Mouse (Mus musculus): Measurements from ENCODE around the gene Osbpl8. TPM values are rescaled to one million over a fixed set of nuclear protein-coding genes. Genes with fewer than 3 reads are reported as not detected.

Gene Osbpl8
- polyA plus RNA-seq, 1 experiment = 1.1 TPM

DNA sequence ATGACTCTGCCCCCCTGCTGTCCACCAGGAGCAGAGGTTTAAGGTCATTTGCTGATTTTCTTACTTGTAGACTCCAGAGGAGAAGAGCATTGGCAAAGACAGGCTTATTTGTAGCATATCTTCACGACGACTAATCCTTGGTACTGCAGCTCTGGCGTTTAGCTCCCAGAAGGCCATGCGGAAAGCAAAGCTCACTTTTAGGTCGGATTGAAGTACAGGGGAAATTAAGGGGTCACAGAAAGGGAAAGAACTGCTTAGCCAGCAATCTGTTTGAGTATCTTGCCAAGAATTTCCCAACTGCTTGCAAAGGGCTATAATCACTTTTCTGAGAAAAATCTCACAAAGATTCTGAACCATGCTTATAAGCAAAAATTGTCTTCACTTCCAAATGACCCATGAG lies 14.8 kb upstream of the Osbpl8 start:
- H3K27me3 ChIP-seq (ENCODE audit: control insufficient read depth, insufficient read depth, low read length) = no peaks in the 10 kb centered on the region
- 57% methylated on average over 5 of the region's 5 CpGs for WGBS
- no peaks in the 10 kb centered on the region for H3K36me3 ChIP-seq (ENCODE audit: control insufficient read depth, insufficient read depth, low read length)

DNA sequence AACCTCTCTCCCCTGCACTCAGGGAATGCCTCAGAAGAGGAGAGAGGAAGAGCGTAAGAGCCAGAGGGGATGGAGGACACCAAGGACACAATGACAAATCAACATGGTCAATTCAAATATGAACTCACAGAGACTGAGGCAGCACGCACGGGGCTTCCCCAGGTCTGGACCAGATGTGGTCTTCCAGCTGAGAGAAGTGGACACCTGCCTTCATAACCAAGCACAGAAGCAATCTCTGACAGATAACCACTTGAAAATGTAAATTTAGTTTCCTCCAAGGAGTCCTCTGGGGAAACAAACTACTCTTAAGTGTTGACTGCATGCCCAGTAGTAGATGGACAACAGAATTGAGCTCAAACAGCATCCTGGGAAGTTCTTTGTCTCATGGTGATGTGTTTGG lies 9.5 kb upstream of the Osbpl8 start:
- no peak for TF ChIP-seq CTCF (IDR thresholded peaks at IDR 0.05; ENCODE audit: extremely low read depth, insufficient read length, insufficient replicate concordance, low read depth, low read length)
- Histone ChIP-seq H3K4me1 (ENCODE audit: control insufficient read depth, insufficient read depth, insufficient read length, low read length) (peaks cover 4% of the 10 kb centered on the region; the same call in 1 of the 2 replicates), H3K4me3 (ENCODE audit: low read depth, low read length) (no peak overlapping the region), H3K27me3 (ENCODE audit: control insufficient read depth, insufficient read depth, low read length) (no peaks in the 10 kb centered on the region), H3K36me3 (ENCODE audit: control insufficient read depth, insufficient read depth, low read length) (no peaks in the 10 kb centered on the region), H3K27ac (ENCODE audit: insufficient read depth, low read depth, low read length) (no peak overlapping the region)
- 70% methylated on average over 3 of the region's 3 CpGs for WGBS

More for the DNA sequence above, 14.8 kb upstream of the Osbpl8 start:
- no peak overlapping the region for H3K4me3 ChIP-seq (ENCODE audit: low read depth, low read length)
- TF ChIP-seq CTCF (IDR thresholded peaks at IDR 0.05; ENCODE audit: extremely low read depth, insufficient read length, insufficient replicate concordance, low read depth, low read length) (no peak), POLR2A (IDR thresholded peaks at IDR 0.05; ENCODE audit: low read depth, low read length) (no peak)
- no peaks in the 10 kb centered on the region for H3K4me1 ChIP-seq (ENCODE audit: control insufficient read depth, insufficient read depth, insufficient read length, low read length)
- H3K27ac ChIP-seq (ENCODE audit: insufficient read depth, low read depth, low read length) = no peak overlapping the region

DNA sequence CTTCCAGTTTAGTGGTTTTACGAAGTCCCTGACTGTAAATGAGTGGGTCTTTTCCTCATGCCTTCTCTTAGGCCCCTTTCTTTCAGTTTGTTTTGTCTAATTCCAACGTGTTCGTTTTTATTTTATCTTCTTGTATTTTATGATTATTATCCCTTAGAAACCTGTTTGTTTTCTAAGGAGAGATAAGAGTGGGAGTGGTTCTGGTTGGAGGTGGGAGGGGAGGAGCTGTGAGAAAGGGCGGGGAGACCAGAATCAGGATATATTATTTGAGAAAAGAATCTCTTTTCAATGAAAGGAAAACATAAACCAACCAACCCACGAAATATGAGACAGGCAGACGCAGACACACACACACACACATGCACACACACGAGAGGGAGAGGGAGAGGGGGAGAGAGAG lies 9.0 kb upstream of the Osbpl8 start:
- Histone ChIP-seq H3K27me3 (ENCODE audit: control insufficient read depth, insufficient read depth, low read length) (no peaks in the 10 kb centered on the region), H3K4me1 (ENCODE audit: control insufficient read depth, insufficient read depth, insufficient read length, low read length) (peaks cover 4% of the 10 kb centered on the region; the same call in 1 of the 2 replicates), H3K36me3 (ENCODE audit: control insufficient read depth, insufficient read depth, low read length) (no peaks in the 10 kb centered on the region), H3K4me3 (ENCODE audit: low read depth, low read length) (no peak overlapping the region), H3K27ac (ENCODE audit: insufficient read depth, low read depth, low read length) (no peak overlapping the region)
- TF ChIP-seq POLR2A (IDR thresholded peaks at IDR 0.05; ENCODE audit: low read depth, low read length) = no peak
- no peak for TF ChIP-seq CTCF (IDR thresholded peaks at IDR 0.05; ENCODE audit: extremely low read depth, insufficient read length, insufficient replicate concordance, low read depth, low read length)
- WGBS = 28% methylated on average over 7 of the region's 7 CpGs

DNA sequence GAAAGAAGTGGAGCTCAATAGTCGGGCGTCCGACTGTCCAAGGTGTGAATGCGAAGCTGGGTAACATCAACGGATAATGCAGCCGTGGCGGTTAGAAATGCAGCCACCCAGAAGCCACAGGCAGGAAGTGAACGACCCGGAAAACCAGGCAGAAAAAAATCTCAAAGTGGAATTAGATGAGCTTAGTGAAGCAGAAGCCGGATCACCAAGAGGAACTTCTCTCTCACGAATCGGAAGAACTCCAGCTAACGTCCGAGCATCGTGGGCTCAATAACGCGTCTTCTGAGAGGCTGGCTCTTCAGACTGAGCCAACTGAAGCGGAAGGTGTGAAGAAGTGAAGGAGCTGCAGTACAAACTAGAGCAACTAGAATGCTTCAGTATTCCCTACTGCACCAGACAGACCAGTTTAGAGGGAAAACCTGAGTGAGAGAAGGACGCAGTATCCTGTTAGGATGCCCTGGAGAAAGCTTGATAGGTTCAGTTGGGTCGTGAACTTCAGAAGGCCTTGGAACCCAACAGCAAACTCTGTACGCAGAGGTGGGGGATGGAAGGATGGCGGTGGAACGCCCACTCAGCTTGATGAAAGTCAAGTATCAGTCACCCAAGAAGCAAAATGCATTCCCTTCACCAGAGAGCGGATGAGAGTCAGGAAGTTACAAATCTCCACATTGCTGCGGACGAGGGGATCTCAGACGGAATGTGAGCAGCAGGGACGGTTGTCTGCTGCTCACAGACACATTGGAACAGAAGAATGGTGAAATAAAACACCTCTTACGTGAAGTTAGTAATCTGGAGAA lies 8.0 kb upstream of the Osbpl8 start:
- no peaks in the 10 kb centered on the region for H3K27me3 ChIP-seq (ENCODE audit: control insufficient read depth, insufficient read depth, low read length)
- H3K27ac ChIP-seq (ENCODE audit: insufficient read depth, low read depth, low read length) = peak overlapping the region; percentile 60
- no peak for TF ChIP-seq POLR2A (IDR thresholded peaks at IDR 0.05; ENCODE audit: low read depth, low read length)
- 81% methylated on average over 29 of the region's 29 CpGs for WGBS
- H3K4me1 ChIP-seq (ENCODE audit: control insufficient read depth, insufficient read depth, insufficient read length, low read length) = peaks cover 4% of the 10 kb centered on the region; the same call in 1 of the 2 replicates
- H3K4me3 ChIP-seq (ENCODE audit: low read depth, low read length) = peak overlapping the region; percentile 36
- no peaks in the 10 kb centered on the region for H3K36me3 ChIP-seq (ENCODE audit: control insufficient read depth, insufficient read depth, low read length)

DNA sequence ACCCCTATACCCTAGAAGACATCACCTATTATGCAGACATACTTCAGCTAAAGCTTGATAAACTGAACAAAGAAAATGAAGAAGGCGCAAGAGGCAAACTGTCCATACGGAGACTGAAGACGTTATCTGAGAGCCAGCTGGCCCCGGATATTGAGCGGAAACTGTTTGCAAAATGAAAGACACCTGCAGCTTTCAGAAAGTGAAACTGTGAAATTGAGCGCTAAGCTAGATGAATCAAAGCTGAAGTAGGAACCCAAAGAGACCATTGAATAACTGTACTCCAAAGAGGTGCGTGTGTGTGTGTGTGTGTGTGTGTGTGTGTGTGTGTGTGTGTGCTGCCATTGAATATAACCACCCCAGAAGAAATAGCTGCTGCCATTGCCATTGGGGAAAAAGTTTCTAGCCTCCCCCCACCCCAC lies 7.3 kb upstream of the Osbpl8 start:
- H3K27me3 ChIP-seq (ENCODE audit: control insufficient read depth, insufficient read depth, low read length) = no peaks in the 10 kb centered on the region
- H3K4me3 ChIP-seq (ENCODE audit: low read depth, low read length) = peak overlapping the region; percentile 22; the same call in 1 of the 2 replicates
- H3K27ac ChIP-seq (ENCODE audit: insufficient read depth, low read depth, low read length) = peak overlapping the region; percentile 60
- TF ChIP-seq CTCF (IDR thresholded peaks at IDR 0.05; ENCODE audit: extremely low read depth, insufficient read length, insufficient replicate concordance, low read depth, low read length) (no peak), POLR2A (IDR thresholded peaks at IDR 0.05; ENCODE audit: low read depth, low read length) (no peak)
- no peaks in the 10 kb centered on the region for H3K36me3 ChIP-seq (ENCODE audit: control insufficient read depth, insufficient read depth, low read length)
- peaks cover 4% of the 10 kb centered on the region; the same call in 1 of the 2 replicates for H3K4me1 ChIP-seq (ENCODE audit: control insufficient read depth, insufficient read depth, insufficient read length, low read length)
- whole genome bisulfite sequencing = 22% methylated on average over 7 of the region's 7 CpGs

DNA sequence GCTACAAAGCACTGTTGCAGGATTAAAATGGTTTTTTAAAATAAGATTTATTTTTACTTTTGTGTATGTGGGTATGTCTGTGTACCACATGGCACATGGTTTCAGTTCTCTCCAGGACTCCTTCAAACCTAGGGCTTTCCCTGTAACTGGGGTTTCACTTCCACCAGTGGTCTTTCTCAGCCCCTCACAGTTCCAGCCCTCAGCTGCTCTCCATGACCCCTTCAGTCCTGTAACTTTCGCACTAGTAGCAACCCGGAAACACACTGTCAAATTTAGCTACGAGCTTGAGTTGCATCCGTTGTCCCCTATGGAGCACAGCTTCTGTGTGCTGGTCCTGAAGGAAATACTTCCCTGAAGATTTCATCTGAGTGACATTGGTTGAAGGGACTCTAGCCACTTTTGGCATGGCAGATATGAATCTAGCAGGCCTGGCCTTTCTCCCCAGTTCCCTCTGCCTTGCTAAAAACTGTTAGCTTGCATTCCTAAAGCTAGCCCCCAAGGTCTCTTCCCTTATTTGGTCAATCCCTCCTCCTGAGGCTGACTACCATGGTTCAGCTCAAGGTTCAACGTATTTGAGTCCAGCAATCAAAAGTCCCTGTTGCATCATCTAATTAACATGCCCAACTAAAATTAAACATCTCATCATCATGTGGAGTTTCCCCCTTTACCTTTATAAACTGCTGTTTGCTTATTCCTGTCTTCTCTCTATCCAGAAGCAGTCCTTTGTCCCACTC lies 4.6 kb upstream of the Osbpl8 start:
- no peaks in the 10 kb centered on the region for H3K27me3 ChIP-seq (ENCODE audit: control insufficient read depth, insufficient read depth, low read length)
- H3K36me3 ChIP-seq (ENCODE audit: control insufficient read depth, insufficient read depth, low read length) = no peaks in the 10 kb centered on the region
- H3K4me1 ChIP-seq (ENCODE audit: control insufficient read depth, insufficient read depth, insufficient read length, low read length) = peaks cover 6% of the 10 kb centered on the region; the same call in 1 of the 2 replicates
- TF ChIP-seq CTCF (IDR thresholded peaks at IDR 0.05; ENCODE audit: extremely low read depth, insufficient read length, insufficient replicate concordance, low read depth, low read length) (no peak), POLR2A (IDR thresholded peaks at IDR 0.05; ENCODE audit: low read depth, low read length) (no peak)
- peak overlapping the region; percentile 5; the same call in 1 of the 2 replicates for H3K27ac ChIP-seq (ENCODE audit: insufficient read depth, low read depth, low read length)
- no peak overlapping the region for H3K4me3 ChIP-seq (ENCODE audit: low read depth, low read length)
- 85% methylated on average over 5 of the region's 5 CpGs for WGBS

DNA sequence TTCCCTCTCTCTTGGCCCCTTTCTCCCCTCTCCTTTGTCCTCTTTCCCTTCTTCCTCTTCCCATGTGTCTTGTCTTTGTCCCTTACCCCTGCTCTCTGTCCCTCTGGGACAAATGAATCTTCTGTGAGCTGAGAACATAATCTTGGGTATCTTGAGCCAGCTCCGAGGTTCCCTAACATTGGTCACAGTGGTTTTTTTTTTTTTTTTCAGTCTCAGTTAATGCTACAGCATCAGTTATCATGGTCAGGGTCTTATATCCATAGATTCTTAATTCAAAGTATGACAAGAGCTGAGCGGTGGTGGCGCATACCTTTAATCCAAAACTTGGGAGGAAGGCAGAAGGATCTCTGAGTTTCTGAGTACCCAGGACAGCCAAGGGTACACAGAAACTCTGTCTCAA lies 4.0 kb upstream of the Osbpl8 start:
- no peaks in the 10 kb centered on the region for H3K36me3 ChIP-seq (ENCODE audit: control insufficient read depth, insufficient read depth, low read length)
- H3K4me1 ChIP-seq (ENCODE audit: control insufficient read depth, insufficient read depth, insufficient read length, low read length) = peaks cover 6% of the 10 kb centered on the region; the same call in 1 of the 2 replicates
- no peak overlapping the region for H3K4me3 ChIP-seq (ENCODE audit: low read depth, low read length)
- WGBS = 94% methylated on average over 3 of the region's 3 CpGs
- H3K27me3 ChIP-seq (ENCODE audit: control insufficient read depth, insufficient read depth, low read length) = no peaks in the 10 kb centered on the region
- no peak overlapping the region for H3K27ac ChIP-seq (ENCODE audit: insufficient read depth, low read depth, low read length)
- TF ChIP-seq POLR2A (IDR thresholded peaks at IDR 0.05; ENCODE audit: low read depth, low read length) (no peak), CTCF (IDR thresholded peaks at IDR 0.05; ENCODE audit: extremely low read depth, insufficient read length, insufficient replicate concordance, low read depth, low read length) (no peak)
